Mouse (Mus musculus) G1E (cell line): ENCODE results near the gene Plxna2.

ENCODE experiments used
- CTCF ChIP-seq: IDR thresholded peaks from 2 replicates; pipeline ENCODE4 v1.5.1; 2012; ENCODE audit warnings: low read depth, low read length, inconsistent platforms, mixed read lengths
- GATA1 ChIP-seq: IDR thresholded peaks from 2 replicates; pipeline ENCODE4 v1.6.1; 2012; ENCODE audit warnings: borderline replicate concordance, low read length, inconsistent platforms, mixed read lengths
- POLR2AphosphoS5 ChIP-seq: IDR thresholded peaks from 2 replicates; pipeline ENCODE4 v1.6.1; 2012; ENCODE audit warnings: low read depth, low read length, inconsistent platforms; ENCODE audit not compliant: insufficient replicate concordance
- TAL1 ChIP-seq: conservative IDR thresholded peaks from 2 replicates; pipeline ENCODE4 v1.6.1; 2012; ENCODE audit warnings: low read depth, low read length, inconsistent platforms, mixed read lengths

DNA sequence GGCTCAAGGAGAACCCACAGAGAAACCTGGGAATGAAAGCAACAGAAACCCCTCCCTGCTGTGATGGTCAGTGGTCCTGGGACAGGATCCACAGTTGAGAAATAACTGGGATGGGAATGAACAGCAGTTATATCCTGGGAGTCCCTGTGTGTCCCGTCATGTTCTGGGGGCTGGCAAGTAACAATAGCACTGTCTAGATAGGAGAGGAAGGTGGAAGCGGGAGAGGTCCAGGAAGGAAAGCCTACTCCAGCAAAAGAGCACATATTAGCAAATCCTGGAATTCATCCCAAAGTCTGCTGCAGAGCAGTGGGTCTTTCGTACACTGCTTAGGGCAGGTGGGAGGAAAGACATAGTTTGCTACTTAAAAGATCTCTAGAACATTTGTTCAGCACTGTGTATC, 17.9 kb downstream of the Plxna2 start:
- TF ChIP-seq CTCF (no peak), GATA1 (no peak), TAL1 (no peak), POLR2AphosphoS5 (no peak)
